Mouse (Mus musculus) heart, adult 11 months (tissue): ENCODE results near the gene Pnp2.
A peak's percentile ranks its signal among the peaks of the same experiment; 100 is the strongest.
"Not testable (repeated sequence)": the region's sequence is repeated elsewhere in the genome, so short reads cannot be mapped to it uniquely, and the experiment has no call there.

ENCODE experiments used
- DNase-seq: peaks from one replicate; pipeline ENCODE4 v3.0.0; 2022

Pnp2 gene

GRCm38 (mm10) chr14:50955942-50956508 is at the start of gene Pnp2:
Pnp2 (plus strand) TSS chr14:50955992.
- DNase-seq = peak; percentile 97

GRCm38 (mm10) chr14:50908126-50908525 is 47.7 kb upstream of the Pnp2 start:
- DNase-seq = no peak

GRCm38 (mm10) chr14:50911356-50911755 is 44.4 kb upstream of the Pnp2 start:
- DNase-seq = no peak

GRCm38 (mm10) chr14:50923437-50923836 is 32.4 kb upstream of the Pnp2 start:
- not testable (repeated sequence) for DNase-seq

- DNase-seq = peak; percentile 100
Observed at GRCm38 (mm10) chr14:50924281-50925064, 31.3 kb upstream of the Pnp2 start, which contains the start of the genes Osgep and Apex1. Osgep (minus strand) TSS chr14:50924893. Apex1 (plus strand) TSS chr14:50924968.

- DNase-seq = peak; percentile 91
Observed at GRCm38 (mm10) chr14:50925111-50925920, 30.5 kb upstream of the Pnp2 start.

- peak; percentile 90 for DNase-seq
Observed at GRCm38 (mm10) chr14:50927366-50927765, 28.4 kb upstream of the Pnp2 start.

- DNase-seq = no peak
Observed at GRCm38 (mm10) chr14:50929951-50930350, 25.8 kb upstream of the Pnp2 start.

- no peak for DNase-seq
Observed at GRCm38 (mm10) chr14:50930377-50930753, 25.4 kb upstream of the Pnp2 start.

GRCm38 (mm10) chr14:50930754-50931492 is 24.9 kb upstream of the Pnp2 start, which contains the start of the genes Pip4p1 and Pnp:
Pip4p1 (minus strand) TSS chr14:50930856.
Pnp (plus strand) TSS chr14:50931082.
- peak; percentile 100 for DNase-seq

- no peak for DNase-seq
Observed at GRCm38 (mm10) chr14:50931493-50932020, 24.2 kb upstream of the Pnp2 start.

- peak; percentile 76 for DNase-seq
Observed at GRCm38 (mm10) chr14:50936649-50937048, 19.1 kb upstream of the Pnp2 start.

- peak; percentile 73 for DNase-seq
Observed at GRCm38 (mm10) chr14:50938119-50938908, 17.5 kb upstream of the Pnp2 start.

GRCm38 (mm10) chr14:50938940-50939339 is 16.9 kb upstream of the Pnp2 start:
- peak; percentile 76 for DNase-seq

- DNase-seq = peak; percentile 100
Observed at GRCm38 (mm10) chr14:50943932-50944667, 11.7 kb upstream of the Pnp2 start, which contains the start of gene Gm49342. Gm49342 (plus strand) TSS chr14:50944517.

- not testable (repeated sequence) for DNase-seq
Observed at GRCm38 (mm10) chr14:50944668-50945033, 11.1 kb upstream of the Pnp2 start.

GRCm38 (mm10) chr14:50945081-50945480 is 10.7 kb upstream of the Pnp2 start:
- peak; percentile 81 for DNase-seq

- peak; percentile 72 for DNase-seq
Observed at GRCm38 (mm10) chr14:50945526-50945925, 10.3 kb upstream of the Pnp2 start.

- DNase-seq = peak; percentile 91
Observed at GRCm38 (mm10) chr14:50955487-50955886, 305 bp upstream of the Pnp2 start.

- DNase-seq = peak; percentile 90
Observed at GRCm38 (mm10) chr14:50956724-50957123, 932 bp downstream of the Pnp2 start.

- peak; percentile 87 for DNase-seq
Observed at GRCm38 (mm10) chr14:50957146-50957545, 1.4 kb downstream of the Pnp2 start.
